Mouse (Mus musculus) brain, adult 2 months (tissue): Measurements from ENCODE around the gene G3bp2.
A peak's percentile ranks its signal among the peaks of the same experiment; 100 is the strongest.
"Not testable (repeated sequence)": the region's sequence is repeated elsewhere in the genome, so short reads cannot be mapped to it uniquely, and the experiment has no call there.

Experiments
- DNase-seq: peaks from one replicate; pipeline ENCODE4 v3.0.0; 2011; ENCODE audit warnings: low read depth, low spot score

The G3bp2 gene

DNA sequence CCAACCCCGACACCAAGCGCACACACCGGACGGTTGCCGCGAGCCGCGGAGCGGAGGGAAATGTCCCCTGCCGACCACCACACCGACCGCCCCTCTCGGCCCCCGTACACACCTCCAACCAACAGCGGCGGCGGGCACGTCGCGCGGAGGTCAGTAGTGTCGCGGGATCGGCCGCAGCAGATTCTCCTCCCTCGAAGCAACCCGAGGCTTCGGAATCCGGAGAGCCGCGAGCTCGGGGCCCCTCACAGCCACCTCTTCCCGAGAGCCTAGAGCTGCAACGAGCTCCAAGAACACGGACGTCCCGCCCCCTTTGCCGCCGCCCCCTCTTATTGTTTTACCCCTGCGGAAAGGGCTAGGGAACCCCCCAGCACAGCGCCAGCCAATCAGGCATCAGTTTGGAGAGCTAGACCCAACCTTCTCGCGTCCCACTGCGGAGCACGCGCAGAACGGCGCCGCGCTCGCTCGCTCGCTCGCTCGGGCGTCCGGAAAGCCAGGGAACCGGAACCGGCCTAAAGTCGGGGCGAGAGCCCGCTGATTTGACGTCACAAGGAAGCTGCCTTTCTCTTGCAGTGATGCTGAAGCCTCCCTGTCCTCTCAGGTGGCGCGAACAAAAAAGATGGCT, at the start of gene G3bp2:
TSS of gene G3bp2 (minus strand) at position 303 of the 622 bp plus-strand sequence.
- peak; percentile 99 for DNase-seq

DNA sequence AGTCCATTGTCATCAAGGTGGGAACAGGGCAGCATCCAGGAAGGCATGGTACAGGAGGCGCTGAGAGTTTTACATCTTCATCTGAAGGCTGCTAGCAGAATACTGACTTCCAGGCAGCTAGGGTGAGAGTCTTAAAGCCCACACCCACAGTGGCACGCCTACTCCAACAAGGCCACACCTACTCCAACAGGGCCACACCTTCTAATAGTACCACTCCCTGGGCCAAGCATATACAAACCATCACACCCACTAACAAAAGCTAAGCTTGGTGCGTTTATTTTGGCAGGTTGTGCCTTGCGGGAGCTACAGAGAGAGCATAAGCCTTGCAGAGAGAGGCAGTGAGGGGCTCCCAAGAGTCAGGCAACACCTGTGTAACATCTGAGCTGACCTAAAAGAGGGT, 49.5 kb upstream of the G3bp2 start:
- DNase-seq, result not testable (repeated sequence)

DNA sequence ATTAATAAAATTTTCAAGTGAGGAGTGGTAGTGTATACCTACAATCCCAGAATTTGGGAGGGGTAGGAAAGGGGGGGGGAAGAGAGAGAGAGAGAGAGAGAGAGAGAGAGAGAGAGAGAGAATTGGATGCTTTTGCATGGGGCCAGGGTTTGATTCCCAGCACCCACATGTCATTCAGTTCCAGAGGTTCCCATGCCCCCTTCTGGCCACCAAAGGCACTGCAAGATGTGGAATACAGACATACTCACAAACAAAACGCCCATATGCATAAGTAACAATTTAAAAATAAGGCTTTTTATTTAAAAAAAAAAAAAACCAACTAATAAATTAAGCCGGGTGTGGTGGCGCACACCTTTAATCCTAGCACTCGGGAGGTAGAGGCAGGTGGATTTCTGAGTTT, 48.6 kb upstream of the G3bp2 start:
- DNase-seq, result no peak

GRCm38 (mm10) chr5:92130040-92130682, 46.6 kb upstream of the G3bp2 start:
- no peak for DNase-seq

DNA sequence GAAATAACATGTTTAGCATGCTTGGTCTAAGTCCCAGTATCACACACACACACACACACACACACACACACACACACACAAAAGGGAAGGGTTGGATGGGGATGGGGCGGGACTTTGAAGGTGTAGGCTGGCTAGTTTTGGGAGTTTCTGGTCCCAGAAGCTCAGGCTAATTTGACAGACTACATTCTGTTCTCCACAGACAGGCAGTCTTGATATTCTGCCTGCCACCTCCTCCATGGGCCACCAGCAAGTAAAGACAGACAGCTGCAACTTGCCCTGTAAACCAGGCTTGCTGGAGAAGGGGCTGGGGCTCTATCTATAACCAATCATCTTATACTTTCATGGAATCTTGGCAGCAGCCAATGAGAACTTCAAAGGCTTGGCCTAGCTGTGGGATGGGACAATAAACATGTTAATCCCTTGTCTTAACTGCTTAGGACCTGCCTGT, 45.8 kb upstream of the G3bp2 start:
- no peak for DNase-seq

DNA sequence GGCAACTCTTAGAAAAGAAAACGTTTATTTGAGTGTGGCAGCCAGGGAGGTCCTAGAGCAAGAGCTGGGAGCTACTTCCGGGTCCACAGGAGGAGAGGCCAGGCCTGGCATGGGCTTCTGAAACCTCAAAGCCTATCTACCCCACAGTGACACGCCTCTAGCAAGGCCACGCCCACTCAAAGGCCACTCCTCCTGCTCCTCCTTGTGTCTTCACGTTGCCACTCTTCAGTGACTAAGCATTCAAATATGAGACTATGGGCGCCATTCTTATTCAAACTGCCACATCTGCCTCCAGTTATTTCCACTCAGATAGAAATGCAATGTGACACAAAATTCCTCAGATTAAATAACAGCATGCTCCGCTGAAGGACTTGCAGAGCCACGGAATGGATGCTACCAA, 45.1 kb upstream of the G3bp2 start:
- DNase-seq, result peak; percentile 36

- DNase-seq, result no peak
Observed at GRCm38 (mm10) chr5:92127751-92128150, 44.2 kb upstream of the G3bp2 start.

- DNase-seq, result peak; percentile 48
Observed at GRCm38 (mm10) chr5:92127141-92127625, 43.7 kb upstream of the G3bp2 start.

DNA sequence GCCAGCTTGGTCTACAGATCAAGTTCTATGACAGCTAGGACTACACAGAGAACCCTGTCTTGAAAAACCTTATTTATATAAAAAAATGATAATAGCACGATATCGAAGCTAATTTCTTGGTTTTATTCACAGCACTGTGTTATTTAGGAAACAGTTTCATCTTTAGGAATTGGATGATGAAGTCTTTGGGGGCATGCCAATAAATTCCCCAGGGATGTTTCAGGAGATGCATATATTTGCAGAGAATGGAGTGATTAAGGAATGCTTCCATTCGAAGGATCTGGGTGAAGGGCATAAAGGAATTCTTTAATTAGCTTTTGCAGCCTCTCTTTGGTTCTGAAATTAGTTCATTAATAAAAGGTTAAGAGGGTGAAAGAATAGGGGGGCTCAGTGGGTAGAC, 41.9 kb upstream of the G3bp2 start:
- DNase-seq, result no peak

DNA sequence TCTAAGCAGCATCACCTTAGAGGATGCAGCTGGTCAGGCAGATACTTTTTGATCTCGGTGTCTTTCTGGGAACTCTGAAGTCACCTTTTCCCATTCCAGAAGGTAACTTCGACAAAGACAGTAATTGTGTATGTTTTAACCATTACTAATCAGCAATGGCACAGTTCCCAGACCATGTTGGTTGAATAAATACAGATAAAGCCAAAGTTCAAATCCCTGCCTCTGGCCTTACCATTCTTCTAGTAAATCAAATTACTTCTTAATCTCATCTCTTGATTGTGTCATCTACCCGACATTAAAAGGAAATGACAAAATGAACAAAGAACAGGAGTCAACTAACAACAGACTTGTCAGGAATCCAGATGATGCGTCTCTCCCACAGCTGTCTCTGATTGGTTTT, 38.1 kb upstream of the G3bp2 start:
- no peak for DNase-seq

DNA sequence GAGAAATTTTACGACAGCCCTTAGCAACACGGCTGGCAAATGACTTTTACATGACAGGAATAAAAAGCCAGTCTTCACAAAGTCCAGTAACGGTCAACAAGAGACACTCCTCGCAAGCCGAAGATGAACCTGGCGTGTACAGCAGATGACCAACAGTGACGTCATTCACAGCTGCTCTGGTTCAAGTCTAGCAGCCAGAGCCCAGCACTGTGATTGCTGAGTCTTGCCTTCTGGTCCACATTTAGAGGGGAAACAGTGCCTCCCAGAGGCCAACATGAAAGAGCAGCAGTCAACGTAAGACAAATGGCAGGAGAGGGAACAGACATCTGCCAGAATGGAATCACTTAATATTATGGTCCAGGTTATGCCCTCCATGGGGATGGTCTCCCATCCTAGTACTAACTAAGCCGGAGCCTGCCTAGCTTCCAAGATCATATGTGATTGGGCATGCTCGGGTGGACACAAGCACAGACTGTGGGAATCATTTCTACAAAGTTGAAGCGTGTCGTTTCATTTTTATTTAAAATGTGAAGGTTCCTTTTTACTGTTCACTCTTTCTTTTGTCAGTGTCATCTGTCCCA, 34.4 kb upstream of the G3bp2 start:
- DNase-seq, result peak; percentile 96

DNA sequence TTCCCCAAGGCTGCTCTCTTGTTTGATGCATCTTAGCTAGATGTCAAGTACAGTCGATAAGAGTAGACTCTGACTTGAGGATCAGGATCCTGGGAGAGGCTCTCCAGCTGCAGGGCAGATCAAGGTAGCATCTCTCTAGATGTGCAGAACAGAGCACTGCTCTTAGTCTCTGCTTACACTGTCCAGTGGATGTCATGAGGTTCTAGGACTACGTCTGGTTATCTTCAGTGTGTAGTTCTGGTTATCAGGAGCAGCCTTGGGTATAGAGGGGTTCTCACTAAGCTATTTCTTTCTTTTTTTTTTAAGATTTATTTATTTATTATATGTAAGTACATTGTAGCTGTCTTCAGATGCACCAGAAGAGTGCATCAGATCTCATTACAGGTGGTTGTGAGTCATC, 31.4 kb upstream of the G3bp2 start:
- DNase-seq, result no peak

DNA sequence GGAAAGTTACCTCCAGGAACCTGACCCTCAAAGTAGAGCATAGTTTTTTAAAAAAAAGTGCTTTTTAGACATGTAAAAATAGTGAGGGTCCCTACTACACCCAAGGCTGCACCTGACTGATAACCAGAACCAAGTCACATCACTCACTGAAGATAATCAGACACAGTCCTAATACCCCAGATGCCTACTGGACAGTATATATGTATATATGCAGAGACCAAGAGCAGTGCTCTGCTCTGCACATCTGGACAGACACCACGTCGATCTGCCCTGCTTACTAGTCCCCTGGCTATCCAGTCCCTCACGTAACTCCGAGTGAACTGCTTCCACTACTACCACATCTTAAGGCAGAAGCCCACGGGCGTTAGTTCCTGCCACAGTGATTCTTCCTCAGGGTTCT, 30.7 kb upstream of the G3bp2 start:
- no peak for DNase-seq

DNA sequence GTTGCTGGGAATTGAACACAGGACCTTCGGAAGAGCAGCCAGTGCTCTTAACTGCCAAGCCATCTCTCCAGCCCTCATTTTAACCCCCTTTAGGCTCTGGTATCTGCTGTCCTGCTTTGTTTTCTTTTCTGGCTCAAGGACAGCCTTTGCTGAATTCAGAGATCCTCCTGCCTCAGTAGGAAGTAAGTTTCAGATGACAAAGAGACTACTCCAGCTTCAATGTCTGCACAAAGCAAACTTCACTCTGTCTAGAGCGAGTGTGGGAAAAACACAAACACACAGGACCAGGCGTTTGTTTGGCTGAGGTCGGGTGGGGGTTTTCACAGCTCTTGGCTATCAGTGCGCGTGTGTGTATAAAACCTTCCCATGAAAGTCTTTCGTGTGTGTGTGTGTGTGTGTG, 30.0 kb upstream of the G3bp2 start:
- DNase-seq, result no peak

DNA sequence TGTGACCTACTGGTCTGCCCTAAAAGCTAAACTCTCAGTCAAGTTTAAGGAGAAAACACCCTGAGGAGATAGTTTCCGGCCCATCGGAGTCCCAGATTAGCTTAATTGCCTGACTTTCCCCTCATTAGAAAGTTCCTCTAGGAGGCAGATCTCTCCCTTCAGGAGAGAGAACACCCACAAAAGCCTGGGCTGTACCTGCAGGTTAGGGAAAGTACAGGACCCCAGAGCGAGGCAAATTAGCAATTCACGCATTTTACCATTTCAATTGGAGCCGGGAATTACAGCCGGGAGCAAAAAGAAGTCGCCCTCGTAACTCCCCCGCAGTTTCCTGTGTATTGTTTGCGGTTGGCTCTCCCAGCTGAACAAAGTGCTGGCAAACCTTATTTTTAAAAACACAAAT, 29.1 kb upstream of the G3bp2 start:
- no peak for DNase-seq

DNA sequence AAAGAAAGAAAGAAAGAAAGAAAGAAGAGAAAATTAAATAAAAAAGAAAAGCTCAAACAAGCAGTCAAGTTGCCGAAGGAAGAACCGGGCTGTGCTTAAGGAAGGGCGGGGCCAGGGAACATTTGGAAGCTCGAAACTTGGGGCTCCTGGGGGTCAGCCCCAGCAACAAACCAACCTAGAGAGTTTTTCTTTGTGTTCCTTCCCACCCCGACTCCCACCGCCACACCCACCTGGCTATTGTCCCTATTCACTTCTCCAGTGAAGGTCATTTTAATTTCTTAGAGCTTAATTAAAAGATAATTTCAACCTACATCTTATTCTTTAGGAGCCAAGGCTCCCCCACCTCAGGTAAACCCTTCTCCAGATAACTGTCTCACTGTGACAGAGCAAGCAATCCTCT, 28.7 kb upstream of the G3bp2 start:
- DNase-seq, result no peak

DNA sequence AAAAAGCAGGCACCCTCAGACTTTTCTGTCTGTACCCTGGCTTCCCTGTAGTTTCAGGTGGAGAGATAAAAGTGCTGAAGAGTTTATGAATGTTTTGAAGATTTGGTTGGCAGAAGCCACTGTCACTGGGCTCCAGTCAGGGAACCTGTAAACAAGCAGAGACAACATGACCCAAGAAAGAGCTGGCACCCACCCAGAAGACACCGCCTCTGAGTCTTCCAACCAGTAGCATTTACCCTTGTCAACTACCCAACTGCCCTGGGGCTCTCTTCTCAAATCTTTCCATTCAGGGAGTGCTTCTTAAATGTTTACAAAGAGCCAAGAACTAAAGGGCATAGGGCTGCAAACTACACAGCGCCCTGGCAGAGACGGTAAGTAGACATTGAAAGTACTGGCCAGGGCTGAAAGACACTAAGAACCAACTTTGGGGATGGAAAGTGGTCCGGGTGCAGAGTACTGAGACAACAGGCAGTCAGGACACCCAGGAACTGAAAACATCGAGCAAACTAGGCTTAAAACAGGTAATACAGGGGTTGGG, 27.4 kb upstream of the G3bp2 start:
- no peak for DNase-seq

DNA sequence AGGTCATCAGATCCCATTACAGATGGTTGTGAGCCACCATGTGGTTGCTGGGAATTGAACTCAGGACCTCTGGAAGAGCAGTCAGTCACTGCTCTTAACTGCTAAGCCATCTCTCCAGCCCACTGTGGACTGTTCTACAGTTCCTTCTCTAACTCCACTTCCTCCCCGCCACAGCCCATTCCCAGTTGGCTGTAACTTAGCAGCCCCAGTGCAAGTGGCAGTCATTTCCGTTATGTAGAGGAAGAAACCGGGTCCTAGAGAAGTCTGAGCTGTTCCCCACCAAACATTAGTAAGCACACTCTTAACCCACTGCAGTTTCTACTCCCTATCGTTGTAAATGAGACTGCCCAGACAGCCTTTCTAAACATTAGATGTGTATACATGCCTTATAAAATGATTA, 23.8 kb upstream of the G3bp2 start:
- DNase-seq, result peak; percentile 24

- DNase-seq, result peak; percentile 79
Observed at GRCm38 (mm10) chr5:92106327-92107125, 23.0 kb upstream of the G3bp2 start.

- peak; percentile 32 for DNase-seq
Observed at GRCm38 (mm10) chr5:92103816-92104415, 20.4 kb upstream of the G3bp2 start.

DNA sequence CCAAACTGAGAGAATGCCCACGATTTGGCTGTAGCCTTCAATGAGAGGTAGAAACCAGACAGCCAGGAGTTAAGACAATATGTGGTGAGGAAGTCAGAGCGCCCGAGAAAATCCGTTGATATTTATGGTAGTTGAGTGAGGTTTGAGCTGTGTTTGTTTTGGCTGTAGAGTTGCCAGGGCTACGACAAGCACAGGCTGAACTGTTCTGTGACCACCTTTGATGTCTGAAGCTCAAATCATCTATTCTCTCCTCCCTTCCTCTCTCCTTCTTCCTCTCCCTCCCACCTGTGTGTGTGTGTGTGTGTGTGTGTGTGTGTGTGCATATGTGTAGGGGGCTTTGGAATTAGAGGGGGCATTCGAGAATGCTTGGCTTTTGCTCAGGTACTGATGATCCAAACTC, 19.5 kb upstream of the G3bp2 start:
- peak; percentile 21 for DNase-seq

- no peak for DNase-seq
Observed at GRCm38 (mm10) chr5:92101601-92102000, 18.1 kb upstream of the G3bp2 start.
